Mouse (Mus musculus) embryonic facial prominence, embryonic 13.5 days (tissue): Measurements from ENCODE around the gene Nrxn1. TPM values are rescaled to one million over a fixed set of nuclear protein-coding genes. Genes with fewer than 3 reads are reported as not detected.

Experiments used
- ATAC-seq: fragments of 200-750 bp; cut with Nextera tagmentation; 2 replicates; pipeline ENCODE4 v1.8.0; 2017; ENCODE audit warnings: low read depth; ENCODE audit not compliant: insufficient number of reproducible peaks, insufficient read depth, low FRiP score, low TSS enrichment
- H3K27ac ChIP-seq: fragments of 300-500 bp; sonication (generic); 2 replicates; pipeline ENCODE4 v1.5.1; 2015; ENCODE audit warnings: moderate library complexity, mild to moderate bottlenecking, inconsistent platforms
- H3K27me3 ChIP-seq: fragments of 300-500 bp; sonication (generic); 2 replicates; pipeline ENCODE4 v1.6.1; 2015; ENCODE audit warnings: mild to moderate bottlenecking, inconsistent platforms
- H3K36me3 ChIP-seq: fragments of 300-500 bp; sonication (generic); 2 replicates; pipeline ENCODE4 v1.6.1; 2015; ENCODE audit warnings: mild to moderate bottlenecking, inconsistent platforms
- H3K4me1 ChIP-seq: fragments of 300-500 bp; sonication (generic); 2 replicates; pipeline ENCODE4 v1.6.1; 2015; ENCODE audit warnings: inconsistent platforms
- H3K4me2 ChIP-seq: fragments of 300-500 bp; sonication (generic); 2 replicates; pipeline ENCODE4 v1.6.1; 2015; ENCODE audit warnings: moderate library complexity, mild to moderate bottlenecking, inconsistent platforms
- H3K4me3 ChIP-seq: fragments of 300-500 bp; sonication (generic); 2 replicates; pipeline ENCODE4 v1.5.1; 2015; ENCODE audit warnings: mild to moderate bottlenecking, inconsistent platforms
- H3K9ac ChIP-seq: fragments of 300-500 bp; sonication (generic); 2 replicates; pipeline ENCODE4 v1.6.1; 2015; ENCODE audit warnings: mild to moderate bottlenecking, inconsistent platforms
- H3K9me3 ChIP-seq: fragments of 300-500 bp; sonication (generic); 2 replicates; pipeline ENCODE4 v1.6.1; 2016; ENCODE audit warnings: inconsistent platforms
- WGBS: fragments of 180-500 bp; shearing (Covaris S2); methylation state at CpG from one replicate; pipeline ENCODE4 v1.1.7; 2015; ENCODE audit warnings: mixed read lengths; 5-methylcytosine and 5-hydroxymethylcytosine counted together
- polyA plus RNA-seq: library from polyadenylated mRNA; unstranded; fragments of >200 nt; fragmentation: Nextera tagmentation; extraction: Ambion mirVana; gene quantifications from 2 replicates; pipeline ENCODE4 v1.2.1, GENCODE M21; 2015

Nrxn1 gene
- polyA plus RNA-seq, 1 experiment from 2014 or later = 10.3 TPM

DNA sequence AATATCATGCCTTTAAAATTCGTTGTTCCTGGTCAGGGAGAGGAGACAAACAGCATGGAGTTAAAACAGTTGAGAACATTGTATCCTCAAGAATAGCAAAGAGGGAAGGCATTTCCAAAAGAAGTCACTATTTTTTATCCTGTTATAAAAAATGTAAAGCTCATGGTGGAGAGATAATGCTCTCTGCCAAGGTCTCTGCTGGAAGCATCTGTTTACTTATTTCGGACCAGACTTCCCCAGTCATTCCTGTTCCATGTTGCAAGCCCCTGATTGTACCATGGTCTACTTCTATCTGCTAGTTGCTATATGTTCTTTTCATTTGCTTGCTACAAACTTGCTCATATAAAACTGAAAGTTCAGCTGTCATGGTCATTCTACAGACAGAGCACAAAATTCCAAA is 137.7 kb downstream of the Nrxn1 start:
- no peak for ATAC-seq
- Histone ChIP-seq H3K9ac (no peak overlapping the region), H3K4me2 (no peak overlapping the region), H3K4me1 (no peaks in the 10 kb centered on the region), H3K4me3 (no peak overlapping the region), H3K36me3 (no peaks in the 10 kb centered on the region), H3K27ac (no peak overlapping the region), H3K27me3 (no peaks in the 10 kb centered on the region), H3K9me3 (no peaks in the 10 kb centered on the region)
- 74% methylated on average over 2 of the region's 2 CpGs for WGBS

DNA sequence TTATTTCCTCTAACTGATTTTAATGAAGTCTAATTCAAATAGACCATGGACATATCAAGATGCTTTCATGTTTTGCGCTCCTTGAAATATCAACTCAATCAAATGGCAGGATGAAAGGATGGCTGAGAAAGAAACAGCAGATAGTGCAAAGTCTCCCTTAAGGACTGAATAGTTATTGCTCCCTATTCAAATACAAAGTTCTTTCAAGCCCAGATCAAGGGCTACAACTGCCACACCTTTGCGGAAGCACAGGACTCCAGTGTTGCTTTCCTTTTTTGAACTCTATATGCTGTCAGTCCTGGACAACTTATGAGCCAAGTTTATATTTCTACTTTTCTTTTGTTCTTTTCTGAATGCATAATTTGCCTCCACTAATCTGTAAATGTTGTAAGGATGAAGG is 157.9 kb downstream of the Nrxn1 start:
- no peaks in the 10 kb centered on the region for H3K36me3 ChIP-seq
- H3K9me3 ChIP-seq = no peaks in the 10 kb centered on the region
- WGBS = 94% methylated on average over 2 of the region's 2 CpGs
- H3K9ac ChIP-seq = no peak overlapping the region
- H3K4me3 ChIP-seq = no peak overlapping the region
- no peak for ATAC-seq
- H3K4me1 ChIP-seq = no peaks in the 10 kb centered on the region
- H3K27ac ChIP-seq = no peak overlapping the region
- no peak overlapping the region for H3K4me2 ChIP-seq
- H3K27me3 ChIP-seq = no peaks in the 10 kb centered on the region

DNA sequence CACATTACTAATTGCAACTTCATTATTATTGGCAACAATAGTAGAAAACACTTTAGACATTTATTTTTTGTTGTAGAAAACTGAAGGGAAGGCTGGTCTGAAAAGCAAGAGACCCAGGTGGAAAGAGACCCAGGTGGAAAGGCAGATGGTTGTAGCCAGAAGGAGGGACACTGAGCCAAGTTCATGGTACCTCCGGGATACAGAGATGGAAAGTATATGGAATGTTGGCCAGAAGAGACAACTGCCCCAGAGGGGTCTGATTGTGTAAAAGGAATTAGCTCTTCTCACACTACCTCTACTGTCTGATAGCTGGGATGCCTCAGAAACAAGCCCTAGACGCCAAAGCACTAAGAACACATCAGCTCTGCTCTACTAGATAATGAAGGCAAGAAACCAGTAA is 179.6 kb downstream of the Nrxn1 start:
- no peak overlapping the region for H3K27ac ChIP-seq
- H3K27me3 ChIP-seq = no peaks in the 10 kb centered on the region
- no peaks in the 10 kb centered on the region for H3K4me1 ChIP-seq
- WGBS = 81% methylated on average over 2 of the region's 2 CpGs
- no peak for ATAC-seq
- no peak overlapping the region for H3K9ac ChIP-seq
- no peak overlapping the region for H3K4me2 ChIP-seq
- no peaks in the 10 kb centered on the region for H3K9me3 ChIP-seq
- H3K36me3 ChIP-seq = no peaks in the 10 kb centered on the region
- H3K4me3 ChIP-seq = no peak overlapping the region

DNA sequence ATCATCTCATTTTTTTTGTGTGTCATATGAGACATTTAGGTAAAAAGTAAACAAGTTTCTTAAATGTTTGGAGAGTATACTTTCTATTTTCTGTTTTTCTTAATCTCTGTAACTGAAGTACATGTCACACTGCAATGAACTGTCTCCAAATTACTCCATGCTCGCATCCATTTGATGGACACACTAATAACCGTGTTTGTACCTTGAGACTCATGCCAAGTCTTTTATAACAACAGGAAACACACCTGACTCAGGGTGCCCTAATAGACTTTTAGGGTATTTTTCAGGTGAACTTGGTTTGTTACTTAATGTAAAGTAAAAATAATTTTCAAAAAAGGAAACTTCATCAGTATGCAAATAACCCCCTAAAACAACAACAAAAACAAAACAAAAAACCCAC is 180.1 kb downstream of the Nrxn1 start:
- no peak overlapping the region for H3K27ac ChIP-seq
- no peak overlapping the region for H3K4me3 ChIP-seq
- H3K4me2 ChIP-seq = no peak overlapping the region
- no peaks in the 10 kb centered on the region for H3K9me3 ChIP-seq
- H3K9ac ChIP-seq = no peak overlapping the region
- ATAC-seq = no peak
- H3K36me3 ChIP-seq = no peaks in the 10 kb centered on the region
- 71% methylated on average over 2 of the region's 2 CpGs for WGBS
- no peaks in the 10 kb centered on the region for H3K4me1 ChIP-seq
- no peaks in the 10 kb centered on the region for H3K27me3 ChIP-seq

DNA sequence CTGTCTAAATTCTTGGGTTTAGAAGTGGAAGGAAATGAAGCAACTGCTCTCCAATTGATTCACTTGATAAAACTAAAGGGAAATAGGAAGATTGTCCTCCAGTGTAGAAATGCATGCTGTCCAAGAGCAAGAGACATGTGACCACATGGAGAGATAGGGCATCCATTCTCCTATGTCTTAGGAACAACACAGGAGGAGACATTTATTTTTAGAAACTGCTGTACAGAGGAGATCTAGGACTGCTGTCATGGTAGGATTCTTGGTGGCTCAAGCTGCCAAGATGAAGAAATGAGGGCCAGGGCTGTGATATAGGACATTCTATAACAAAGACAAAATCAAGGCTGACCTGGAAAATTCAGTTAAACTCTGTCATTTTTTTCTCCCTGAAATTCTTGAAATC is 180.5 kb downstream of the Nrxn1 start:
- Histone ChIP-seq H3K9me3 (no peaks in the 10 kb centered on the region), H3K27me3 (no peaks in the 10 kb centered on the region), H3K4me2 (no peak overlapping the region), H3K9ac (no peak overlapping the region), H3K36me3 (no peaks in the 10 kb centered on the region), H3K4me3 (no peak overlapping the region), H3K4me1 (no peaks in the 10 kb centered on the region), H3K27ac (no peak overlapping the region)
- no peak for ATAC-seq

DNA sequence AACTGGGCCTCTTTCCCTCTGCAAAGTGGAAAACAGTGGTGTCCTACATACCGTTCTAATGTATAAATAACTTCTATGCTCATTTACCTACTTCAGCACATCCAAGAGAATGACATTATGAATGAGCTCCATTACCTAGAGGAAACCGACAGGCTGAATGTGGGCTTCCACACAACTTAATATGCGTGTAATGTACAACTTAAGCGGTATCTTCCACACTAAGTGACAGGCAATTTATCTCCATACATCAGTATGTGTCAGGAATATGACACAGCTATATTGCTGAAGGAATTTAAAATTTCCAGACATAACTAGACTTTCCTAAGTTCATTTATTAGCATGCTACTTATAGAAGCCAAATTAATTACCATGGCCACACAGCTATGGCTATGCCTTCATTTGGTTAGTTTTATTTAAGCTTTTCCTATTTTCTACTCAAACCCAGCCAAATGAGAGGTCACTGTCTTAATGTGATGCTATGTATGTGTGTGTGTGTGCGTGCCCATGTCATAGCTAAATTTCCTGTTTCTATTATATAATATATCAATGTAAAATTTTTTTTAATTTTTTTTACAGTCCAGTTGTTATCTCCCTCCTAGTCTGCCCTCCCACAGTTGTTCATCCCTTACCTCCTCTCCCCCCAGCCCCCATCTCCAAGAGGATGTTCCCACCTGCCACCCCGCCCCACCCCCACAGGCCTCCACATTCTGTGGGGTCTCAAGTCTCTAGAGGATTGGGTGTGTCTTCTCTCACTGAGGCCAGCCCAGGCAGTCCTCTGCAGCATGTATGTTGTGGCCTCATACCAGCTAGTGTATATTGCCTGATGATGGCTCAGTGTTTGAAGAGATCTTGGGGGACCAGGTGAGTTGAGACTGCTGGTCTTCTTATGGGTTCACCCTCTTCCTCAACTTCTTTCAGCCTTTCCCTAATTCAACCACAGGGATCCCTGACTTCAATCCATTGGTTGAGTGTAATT is 186.5 kb downstream of the Nrxn1 start:
- Histone ChIP-seq H3K9ac (no peak overlapping the region), H3K36me3 (no peaks in the 10 kb centered on the region), H3K4me3 (no peak overlapping the region), H3K27me3 (no peaks in the 10 kb centered on the region), H3K4me1 (no peaks in the 10 kb centered on the region), H3K27ac (no peak overlapping the region), H3K9me3 (no peaks in the 10 kb centered on the region), H3K4me2 (no peak overlapping the region)
- 79% methylated on average over 6 of the region's 6 CpGs for WGBS
- ATAC-seq = no peak

DNA sequence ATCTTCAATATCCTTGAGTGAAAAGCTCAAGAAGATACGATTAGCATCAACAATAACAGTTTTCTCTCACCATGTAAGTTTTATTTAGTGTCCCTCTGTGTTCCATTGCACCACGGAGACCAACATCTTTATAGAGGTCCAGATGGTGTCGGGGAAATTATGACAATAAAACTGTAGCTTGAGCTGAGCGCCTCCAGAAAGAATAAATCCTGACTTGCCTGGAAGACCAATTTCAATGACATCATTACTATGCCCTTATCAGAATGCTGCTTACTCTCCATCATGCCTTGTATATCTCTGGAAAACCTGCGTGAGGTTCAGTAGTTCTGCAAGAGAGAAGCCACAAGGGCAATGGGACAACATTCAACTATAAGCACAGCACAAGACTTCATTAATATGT is 187.7 kb downstream of the Nrxn1 start:
- no peaks in the 10 kb centered on the region for H3K36me3 ChIP-seq
- H3K9ac ChIP-seq = no peak overlapping the region
- 84% methylated on average over 5 of the region's 5 CpGs for WGBS
- H3K27me3 ChIP-seq = no peaks in the 10 kb centered on the region
- no peaks in the 10 kb centered on the region for H3K4me1 ChIP-seq
- H3K4me2 ChIP-seq = no peak overlapping the region
- H3K27ac ChIP-seq = no peak overlapping the region
- no peak overlapping the region for H3K4me3 ChIP-seq
- ATAC-seq = no peak
- no peaks in the 10 kb centered on the region for H3K9me3 ChIP-seq

DNA sequence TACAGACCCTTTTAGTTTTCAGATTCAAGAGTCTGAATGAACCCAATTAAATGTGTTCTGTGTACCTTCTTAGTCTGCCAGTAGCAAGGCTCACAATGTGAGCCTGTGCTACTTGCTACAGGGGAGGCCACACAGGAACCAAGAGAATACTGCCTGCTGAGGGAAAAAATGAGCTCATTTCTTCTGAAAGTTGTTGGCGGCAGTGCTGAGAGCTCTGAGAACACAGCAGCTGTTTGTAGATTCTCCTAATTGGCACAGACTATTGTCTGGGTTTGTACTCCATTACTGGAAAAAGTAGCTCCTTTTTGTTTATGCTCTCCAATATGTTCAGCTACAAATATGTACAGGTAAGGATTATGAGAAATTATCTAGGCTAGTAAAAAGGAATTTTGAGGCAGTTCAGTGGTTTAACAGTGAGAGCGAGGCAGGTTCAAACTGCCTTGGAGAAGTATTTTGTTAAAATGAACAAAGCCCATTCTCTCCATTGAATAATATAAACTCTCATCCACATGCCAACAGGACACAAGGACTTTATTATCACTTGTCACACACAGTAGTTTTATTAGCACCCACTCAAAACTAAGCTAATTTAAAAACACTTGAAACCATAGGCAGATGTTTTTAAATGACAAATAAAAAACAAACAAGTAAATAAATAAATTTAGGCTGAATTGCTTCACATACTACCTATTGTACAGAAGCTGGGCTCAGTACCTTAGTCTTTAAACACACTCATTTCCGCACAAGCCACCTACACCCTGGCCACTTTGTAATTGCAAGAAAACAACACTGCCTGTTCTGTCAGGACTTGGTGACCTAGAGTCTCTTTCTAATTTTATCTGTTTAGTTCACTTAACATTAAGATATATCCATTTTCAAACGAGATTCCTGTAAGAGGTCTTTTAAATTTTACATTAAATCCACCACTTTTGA is 200.3 kb downstream of the Nrxn1 start:
- Histone ChIP-seq H3K27me3 (no peaks in the 10 kb centered on the region), H3K9ac (no peak overlapping the region), H3K9me3 (no peaks in the 10 kb centered on the region), H3K27ac (no peak overlapping the region), H3K4me3 (no peak overlapping the region), H3K4me1 (no peaks in the 10 kb centered on the region), H3K4me2 (no peak overlapping the region), H3K36me3 (no peaks in the 10 kb centered on the region)
- no peak for ATAC-seq
- WGBS = 52% methylated on average over 4 of the region's 4 CpGs

DNA sequence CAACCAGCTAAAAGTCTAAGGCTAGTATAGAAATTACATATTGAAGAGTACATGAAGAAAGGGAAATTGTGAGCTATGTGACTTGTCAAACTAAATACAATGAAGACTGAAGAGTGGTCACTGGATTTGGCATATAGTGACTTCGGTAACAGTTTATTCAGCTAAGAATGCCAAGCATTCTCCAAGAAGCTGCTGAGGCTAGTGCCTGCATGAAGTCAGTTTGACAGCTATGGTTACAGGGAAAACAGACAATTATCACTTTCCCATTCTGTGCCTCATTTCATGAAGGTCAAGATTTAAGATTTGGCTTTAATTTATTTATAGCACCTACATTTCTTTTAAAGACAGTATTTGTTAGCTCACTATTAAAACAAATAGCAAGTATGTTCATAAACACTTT is 201.2 kb downstream of the Nrxn1 start:
- Histone ChIP-seq H3K27me3 (no peaks in the 10 kb centered on the region), H3K4me2 (no peak overlapping the region), H3K9me3 (no peaks in the 10 kb centered on the region), H3K4me1 (no peaks in the 10 kb centered on the region), H3K9ac (no peak overlapping the region), H3K4me3 (no peak overlapping the region), H3K27ac (no peak overlapping the region), H3K36me3 (no peaks in the 10 kb centered on the region)
- no peak for ATAC-seq
- 43% methylated on average over 1 of the region's 1 CpGs for WGBS

DNA sequence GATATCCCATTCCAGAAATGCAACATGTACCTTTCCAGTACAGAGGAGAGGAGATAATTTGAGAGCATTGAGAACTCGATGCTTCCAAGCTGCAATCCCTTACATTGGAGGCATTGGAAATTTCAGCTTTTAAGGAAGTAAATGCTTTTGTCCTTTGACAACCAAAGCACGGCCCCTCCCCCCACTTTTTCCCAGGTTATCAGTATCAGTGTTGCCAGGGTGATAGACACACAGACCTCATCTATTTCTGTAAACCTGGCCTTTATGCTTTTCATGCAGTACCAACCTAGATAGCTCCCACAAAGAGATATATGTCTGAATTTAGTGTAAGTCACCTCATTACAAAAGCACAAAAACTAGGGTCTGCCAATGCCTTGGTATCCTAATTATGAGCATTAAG is 235.6 kb downstream of the Nrxn1 start:
- no peak overlapping the region for H3K4me2 ChIP-seq
- 39% methylated on average over 2 of the region's 2 CpGs for WGBS
- H3K27ac ChIP-seq = no peak overlapping the region
- no peaks in the 10 kb centered on the region for H3K9me3 ChIP-seq
- no peaks in the 10 kb centered on the region for H3K27me3 ChIP-seq
- no peaks in the 10 kb centered on the region for H3K36me3 ChIP-seq
- H3K4me1 ChIP-seq = no peaks in the 10 kb centered on the region
- no peak for ATAC-seq
- H3K9ac ChIP-seq = no peak overlapping the region
- no peak overlapping the region for H3K4me3 ChIP-seq

DNA sequence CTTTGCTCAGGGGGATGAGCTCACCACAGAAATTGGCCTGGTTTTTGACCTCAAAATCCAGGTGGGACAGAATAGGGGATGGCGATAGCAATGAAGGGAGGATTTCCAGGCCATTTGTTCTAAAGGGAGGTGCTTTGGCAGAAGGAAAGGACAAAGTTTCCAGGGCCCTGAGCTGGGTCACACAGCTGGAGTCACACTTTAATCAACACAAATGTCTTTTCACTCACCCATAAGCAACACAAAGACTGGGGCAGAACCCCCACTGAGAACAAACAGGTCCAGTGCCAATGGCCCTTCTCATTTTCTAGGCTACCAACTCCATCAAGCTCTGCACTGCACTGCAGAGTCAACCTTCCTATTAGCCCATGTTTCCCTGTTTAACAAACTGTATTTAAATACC is 249.0 kb downstream of the Nrxn1 start:
- no peaks in the 10 kb centered on the region for H3K27me3 ChIP-seq
- H3K9ac ChIP-seq = no peak overlapping the region
- WGBS = 30% methylated on average over 1 of the region's 1 CpGs
- no peak for ATAC-seq
- no peaks in the 10 kb centered on the region for H3K36me3 ChIP-seq
- H3K4me2 ChIP-seq = no peak overlapping the region
- H3K9me3 ChIP-seq = no peaks in the 10 kb centered on the region
- H3K27ac ChIP-seq = no peak overlapping the region
- H3K4me3 ChIP-seq = no peak overlapping the region
- H3K4me1 ChIP-seq = no peaks in the 10 kb centered on the region
